Mouse (Mus musculus) stomach, embryonic 16.5 days (tissue): Measurements from ENCODE around the gene Acsl4. TPM values are rescaled to one million over a fixed set of nuclear protein-coding genes. Genes with fewer than 3 reads are reported as not detected.

Experiments
- ATAC-seq: fragments of 200-750 bp; cut with Nextera tagmentation; 2 replicates; pipeline ENCODE4 v1.8.0; 2017; ENCODE audit warnings: moderate number of reproducible peaks, moderate TSS enrichment; ENCODE audit not compliant: insufficient read depth, low FRiP score
- H3K27ac ChIP-seq: fragments of 300-500 bp; sonication (generic); 2 replicates; pipeline ENCODE4 v1.5.1; 2014; ENCODE audit warnings: low read length
- H3K27me3 ChIP-seq: fragments of 300-500 bp; sonication (generic); 2 replicates; pipeline ENCODE4 v1.6.1; 2014; ENCODE audit warnings: low read length, control low read depth, mixed read lengths; ENCODE audit not compliant: control insufficient read depth, insufficient read depth
- H3K36me3 ChIP-seq: fragments of 300-500 bp; sonication (generic); 2 replicates; pipeline ENCODE4 v1.6.1; 2014; ENCODE audit warnings: low read length; ENCODE audit not compliant: control insufficient read depth, insufficient read depth
- H3K4me1 ChIP-seq: fragments of 300-500 bp; sonication (generic); 2 replicates; pipeline ENCODE4 v1.6.1; 2014; ENCODE audit warnings: low read length, control low read depth, mixed read lengths; ENCODE audit not compliant: control insufficient read depth, insufficient read depth
- H3K4me2 ChIP-seq: fragments of 300-500 bp; sonication (generic); 2 replicates; pipeline ENCODE4 v1.6.1; 2014; ENCODE audit warnings: low read depth, low read length, mixed read lengths
- H3K4me3 ChIP-seq: fragments of 300-500 bp; sonication (generic); replicated peaks from 2 replicates; pipeline ENCODE4 v1.5.1; 2014; ENCODE audit warnings: mild to moderate bottlenecking, low read length
- H3K9ac ChIP-seq: fragments of 300-500 bp; sonication (generic); 2 replicates; pipeline ENCODE4 v1.6.1; 2014; ENCODE audit warnings: low read length
- H3K9me3 ChIP-seq: fragments of 300-500 bp; sonication (generic); replicated peaks from 2 replicates; pipeline ENCODE4 v1.6.1; 2016; ENCODE audit warnings: low read length, control low read depth; ENCODE audit not compliant: control insufficient read depth
- WGBS: fragments of 180-500 bp; shearing (Covaris S2); extraction: QIAGEN DNeasy Blood & Tissue Kit; methylation state at CpG from one replicate; pipeline ENCODE4 v1.1.7; 2014; 5-methylcytosine and 5-hydroxymethylcytosine counted together
- polyA plus RNA-seq: library from polyadenylated mRNA; unstranded; fragments of >200 nt; fragmentation: Nextera tagmentation; extraction: Ambion mirVana; gene quantifications from 2 replicates; pipeline ENCODE4 v1.2.1, GENCODE M21; 2015

Acsl4 gene
- polyA plus RNA-seq, 1 experiment from 2014 or later: 14.6 TPM

GRCm38 (mm10) chrX:142316106-142316505 lies 74.2 kb downstream of the Acsl4 start:
- no peaks in the 10 kb centered on the region for H3K9me3 ChIP-seq
- no peaks in the 10 kb centered on the region for H3K4me1 ChIP-seq
- no peaks in the 10 kb centered on the region; the same call in 1 of the 2 replicates for H3K27me3 ChIP-seq
- H3K27ac ChIP-seq: no peak overlapping the region
- H3K4me2 ChIP-seq: no peak overlapping the region
- H3K9ac ChIP-seq: no peak overlapping the region
- ATAC-seq: no peak
- no peaks in the 10 kb centered on the region for H3K36me3 ChIP-seq
- WGBS: 70% methylated on average over 9 of the region's 9 CpGs
- H3K4me3 ChIP-seq: no peak overlapping the region

- no peaks in the 10 kb centered on the region for H3K4me1 ChIP-seq
- 85% methylated on average over 8 of the region's 8 CpGs for WGBS
Observed at GRCm38 (mm10) chrX:142315270-142315669, 75.1 kb downstream of the Acsl4 start.

GRCm38 (mm10) chrX:142314307-142315024 lies 75.9 kb downstream of the Acsl4 start:
- WGBS: 49% methylated on average over 11 of the region's 11 CpGs
- Histone ChIP-seq H3K4me2 (no peak overlapping the region), H3K4me3 (no peak overlapping the region), H3K27me3 (no peaks in the 10 kb centered on the region; the same call in 1 of the 2 replicates), H3K27ac (no peak overlapping the region), H3K9me3 (no peaks in the 10 kb centered on the region), H3K9ac (no peak overlapping the region), H3K36me3 (no peaks in the 10 kb centered on the region), H3K4me1 (no peaks in the 10 kb centered on the region)
- ATAC-seq: no peak

More at GRCm38 (mm10) chrX:142315270-142315669, 75.1 kb downstream of the Acsl4 start:
- H3K9ac ChIP-seq: no peak overlapping the region
- H3K4me2 ChIP-seq: no peak overlapping the region
- no peak overlapping the region for H3K4me3 ChIP-seq
- no peaks in the 10 kb centered on the region; the same call in 1 of the 2 replicates for H3K27me3 ChIP-seq
- no peaks in the 10 kb centered on the region for H3K9me3 ChIP-seq
- H3K27ac ChIP-seq: no peak overlapping the region
- ATAC-seq: no peak
- no peaks in the 10 kb centered on the region for H3K36me3 ChIP-seq

- Histone ChIP-seq H3K4me1 (peaks cover 3% of the 10 kb centered on the region; the same call in 1 of the 2 replicates), H3K9ac (no peak overlapping the region), H3K27me3 (peaks cover 5% of the 10 kb centered on the region; the same call in 1 of the 2 replicates), H3K4me3 (no peak overlapping the region), H3K4me2 (no peak overlapping the region), H3K9me3 (no peaks in the 10 kb centered on the region), H3K36me3 (no peaks in the 10 kb centered on the region), H3K27ac (no peak overlapping the region)
- ATAC-seq: 0 out of 2 replicates have a peak, but pooled peaks have one; percentile 42
- 50% methylated on average over 5 of the region's 5 CpGs for WGBS
Observed at GRCm38 (mm10) chrX:142310431-142310830, 79.9 kb downstream of the Acsl4 start.

GRCm38 (mm10) chrX:142305869-142306581 lies 84.3 kb downstream of the Acsl4 start, which contains the start of gene Kcne1l:
Gene Kcne1l (minus strand): TSS chrX:142306294.
- Histone ChIP-seq H3K9ac (peak within 1 kb of the TSS; percentile 63), H3K36me3 (no peaks in the 10 kb centered on the region), H3K27me3 (peaks cover 12% of the 10 kb centered on the region), H3K4me1 (peaks cover 3% of the 10 kb centered on the region; the same call in 1 of the 2 replicates), H3K4me2 (peak within 1 kb of the TSS; percentile 52), H3K27ac (0 out of 2 replicates have a peak within 1 kb of the TSS, but pooled peaks have one; percentile 6), H3K9me3 (no peaks in the 10 kb centered on the region), H3K4me3 (peak within 1 kb of the TSS; percentile 35)
- 20% methylated on average over 28 of the region's 33 CpGs for WGBS
- ATAC-seq: peak; percentile 82; the same call in 1 of the 2 replicates

- Histone ChIP-seq H3K4me2 (peak overlapping the region; percentile 52), H3K9me3 (no peaks in the 10 kb centered on the region), H3K4me3 (peak overlapping the region; percentile 35), H3K36me3 (no peaks in the 10 kb centered on the region), H3K27me3 (peaks cover 12% of the 10 kb centered on the region), H3K9ac (peak overlapping the region; percentile 63), H3K27ac (0 out of 2 replicates have a peak overlapping the region, but pooled peaks have one; percentile 6), H3K4me1 (peaks cover 3% of the 10 kb centered on the region; the same call in 1 of the 2 replicates)
- 35% methylated on average over 35 of the region's 35 CpGs for WGBS
- ATAC-seq: peak; percentile 17; the same call in 1 of the 2 replicates
Observed at GRCm38 (mm10) chrX:142305010-142305868, 85.1 kb downstream of the Acsl4 start.

- Histone ChIP-seq H3K4me2 (no peak overlapping the region), H3K4me3 (no peak overlapping the region), H3K27me3 (peaks cover 12% of the 10 kb centered on the region), H3K27ac (no peak overlapping the region), H3K4me1 (peaks cover 3% of the 10 kb centered on the region; the same call in 1 of the 2 replicates), H3K36me3 (no peaks in the 10 kb centered on the region), H3K9me3 (no peaks in the 10 kb centered on the region), H3K9ac (no peak overlapping the region)
- no peak for ATAC-seq
Observed at GRCm38 (mm10) chrX:142304592-142304991, 85.7 kb downstream of the Acsl4 start.

GRCm38 (mm10) chrX:142303456-142303855 lies 86.9 kb downstream of the Acsl4 start:
- no peak overlapping the region for H3K27ac ChIP-seq
- ATAC-seq: no peak
- no peaks in the 10 kb centered on the region for H3K36me3 ChIP-seq
- peaks cover 3% of the 10 kb centered on the region; the same call in 1 of the 2 replicates for H3K4me1 ChIP-seq
- H3K9ac ChIP-seq: no peak overlapping the region
- H3K27me3 ChIP-seq: peaks cover 12% of the 10 kb centered on the region
- H3K4me3 ChIP-seq: no peak overlapping the region
- no peaks in the 10 kb centered on the region for H3K9me3 ChIP-seq
- WGBS: 48% methylated on average over 2 of the region's 2 CpGs
- H3K4me2 ChIP-seq: no peak overlapping the region
